Mouse (Mus musculus) stomach, adult 2 months (tissue): Measurements from ENCODE around the gene Ccdc151. TPM values are rescaled to one million over a fixed set of nuclear protein-coding genes. Genes with fewer than 3 reads are reported as not detected.

ENCODE experiments used
- polyA plus RNA-seq: library from polyadenylated mRNA; depleted of rRNA; stranded (reverse); fragments of >200 nt; gene quantifications from 2 replicates; pipeline ENCODE4 v1.2.3, GENCODE M21; 2012; rRNA removed

Gene Ccdc151
- not detected in 2 replicates for polyA plus RNA-seq

DNA sequence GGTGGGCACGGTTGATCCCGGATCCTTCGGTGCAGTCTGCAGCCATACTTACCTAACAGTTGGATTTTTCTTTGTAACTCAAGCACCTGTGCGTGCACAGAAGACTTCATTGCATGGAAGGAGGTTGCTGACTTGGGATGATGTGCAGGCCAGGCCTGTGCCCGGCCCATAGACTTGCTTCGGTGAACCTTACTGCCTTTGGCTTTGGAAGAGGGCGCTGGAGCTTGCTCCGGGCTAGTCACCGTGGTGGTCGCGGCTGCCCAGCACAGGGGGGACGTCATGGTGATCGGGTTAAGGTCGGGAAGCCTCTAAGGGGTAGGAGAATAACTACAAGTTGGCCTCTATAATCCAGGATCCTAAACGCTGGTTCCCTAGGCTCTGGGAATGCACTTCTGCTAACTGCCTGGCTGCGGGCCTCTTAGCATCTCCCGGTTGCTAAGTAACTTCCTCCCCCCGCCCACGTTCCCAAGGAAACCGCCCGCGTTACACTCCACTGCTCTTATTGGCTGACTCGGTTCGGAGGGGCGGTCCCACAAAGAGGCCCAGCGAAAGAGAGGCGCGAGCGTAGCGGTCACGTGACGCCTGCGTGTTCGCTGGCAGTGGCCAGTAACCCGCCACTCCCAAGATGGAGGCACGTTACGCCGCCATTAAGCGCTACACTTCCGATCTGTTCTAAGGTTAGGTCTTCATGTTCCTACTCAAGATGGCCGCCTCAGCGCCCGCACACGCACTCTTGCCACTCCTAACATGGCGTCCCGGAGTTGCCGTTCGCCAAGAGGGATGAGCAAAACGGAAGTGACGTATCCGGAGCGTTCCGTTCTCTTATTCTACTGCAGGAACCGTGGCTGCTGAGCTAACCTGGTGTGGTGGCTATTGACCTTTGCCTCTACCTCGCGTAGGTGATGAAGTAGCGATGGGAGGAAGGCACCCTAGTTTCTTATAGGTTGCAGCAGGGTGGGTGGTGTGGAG lies at the start of gene Ccdc151, which contains the start of gene Prkcsh:
Ccdc151 (minus strand) TSS at position 441 of the 969 bp plus-strand sequence.
Prkcsh (plus strand) TSS at position 613 of the 969 bp plus-strand sequence.

GRCm38 (mm10) chr9:22051958-22052254 lies 49.5 kb upstream of the Ccdc151 start, which contains the start of gene Elavl3:
Gene Elavl3, minus strand, starts transcription at chr9:22052023.

GRCm38 (mm10) chr9:21989230-21990110 lies 13.0 kb downstream of the Ccdc151 start, which contains the start of gene Rgl3:
Gene Rgl3, minus strand, starts transcription at chr9:21989446.

DNA sequence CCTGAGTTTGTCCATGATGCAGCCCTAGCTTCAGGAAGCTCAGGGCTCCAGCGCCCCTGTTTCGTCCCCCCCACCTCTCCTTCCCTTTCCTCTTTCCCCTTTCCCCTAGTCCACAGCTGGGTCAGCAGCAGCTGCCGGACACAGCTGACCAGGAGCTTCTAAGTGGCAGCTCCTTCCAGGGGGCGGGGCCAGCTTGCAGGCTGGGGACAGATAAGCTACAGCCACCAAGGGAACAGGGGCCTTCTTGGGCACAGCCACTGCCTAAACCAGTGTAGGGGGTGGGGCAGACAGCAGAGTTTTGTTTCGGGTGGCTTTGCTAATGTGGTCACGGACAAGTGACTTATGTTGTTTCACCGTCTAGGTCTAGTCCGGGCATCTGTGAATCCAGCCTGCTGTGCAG lies 39.0 kb downstream of the Ccdc151 start, which contains the start of gene Epor:
Epor (minus strand) TSS at position 90 of the 400 bp plus-strand sequence.

GRCm38 (mm10) chr9:21955570-21956281 lies 46.7 kb downstream of the Ccdc151 start, which contains the start of gene Swsap1:
Gene Swsap1, plus strand, starts transcription at chr9:21955755.

Other genes with a start within 250 kb of the Ccdc151 start
- 3.7 and 4.8 TPM in 2 replicates for gene Spc24, start 242.3 kb downstream of the Ccdc151 start, polyA plus RNA-seq
- 25.1 and 27.5 TPM in 2 replicates for gene Kank2, start 203.9 kb downstream of the Ccdc151 start, polyA plus RNA-seq
- gene Angptl8, start 167.1 kb downstream of the Ccdc151 start, polyA plus RNA-seq = 3.4 and 4.1 TPM in 2 replicates
- 34.1 and 43.0 TPM in 2 replicates for gene Dock6, start 150.0 kb downstream of the Ccdc151 start, polyA plus RNA-seq
- gene Rab3d, start 84.4 kb downstream of the Ccdc151 start, polyA plus RNA-seq = 153 and 157 TPM in 2 replicates
- 1.5 and 1.9 TPM in 2 replicates for gene Ccdc159, start 75.2 kb downstream of the Ccdc151 start, polyA plus RNA-seq
- gene Tmem205, start 75.1 kb downstream of the Ccdc151 start, polyA plus RNA-seq = 106 and 127 TPM in 2 replicates
- gene Plppr2, start 65.6 kb downstream of the Ccdc151 start, polyA plus RNA-seq = 9.0 and 10.0 TPM in 2 replicates
- 4.9 and 6.1 TPM in 2 replicates for gene Swsap1, start 46.9 kb downstream of the Ccdc151 start, polyA plus RNA-seq
- 1.6 and 2.4 TPM in 2 replicates for gene Epor, start 39.1 kb downstream of the Ccdc151 start, polyA plus RNA-seq
- gene Rgl3, start 13.2 kb downstream of the Ccdc151 start, polyA plus RNA-seq = 27.3 and 31.9 TPM in 2 replicates
- 51.0 and 53.4 TPM in 2 replicates for gene Prkcsh, start 172 bp upstream of the Ccdc151 start, polyA plus RNA-seq
- gene Elavl3, start 49.4 kb upstream of the Ccdc151 start, polyA plus RNA-seq = 0.21 and 0.30 TPM in 2 replicates
- gene Gm49318, start 68.6 kb upstream of the Ccdc151 start, polyA plus RNA-seq = not detected in 2 replicates
- 7.2 and 7.4 TPM in 2 replicates for gene Zfp653, start 68.7 kb upstream of the Ccdc151 start, polyA plus RNA-seq
- gene Ecsit, start 82.8 kb upstream of the Ccdc151 start, polyA plus RNA-seq = 28.0 and 28.9 TPM in 2 replicates
- 574 and 943 TPM in 2 replicates for gene Cnn1, start 96.6 kb upstream of the Ccdc151 start, polyA plus RNA-seq
- gene Elof1, start 114.5 kb upstream of the Ccdc151 start, polyA plus RNA-seq = 106 and 132 TPM in 2 replicates
- 54.2 and 73.9 TPM in 2 replicates for gene Acp5, start 133.1 kb upstream of the Ccdc151 start, polyA plus RNA-seq
- 42.9 and 45.4 TPM in 2 replicates for gene Pigyl, start 154.2 kb upstream of the Ccdc151 start, polyA plus RNA-seq
- not detected in 2 replicates for gene Zfp872, start 185.5 kb upstream of the Ccdc151 start, polyA plus RNA-seq
- 1.3 and 6.8 TPM in 2 replicates for gene Zfp809, start 223.1 kb upstream of the Ccdc151 start, polyA plus RNA-seq